Mouse (Mus musculus) lung, embryonic 15.5 days (tissue): ENCODE measurements around the gene Tmem161a. TPM values are rescaled to one million over a fixed set of nuclear protein-coding genes. Genes with fewer than 3 reads are reported as not detected.

ENCODE experiments used
- ATAC-seq: fragments of 200-750 bp; cut with Nextera tagmentation; 2 replicates; pipeline ENCODE4 v1.8.0; 2017; ENCODE audit warnings: moderate number of reproducible peaks, borderline replicate concordance; ENCODE audit not compliant: low FRiP score, low TSS enrichment; ENCODE audit errors: extremely low read depth
- H3K27ac ChIP-seq: fragments of 300-500 bp; sonication (generic); 2 replicates; pipeline ENCODE4 v1.5.1; 2015; ENCODE audit warnings: moderate library complexity, mild to moderate bottlenecking, inconsistent platforms
- H3K27me3 ChIP-seq: fragments of 300-500 bp; sonication (generic); 2 replicates; pipeline ENCODE4 v1.6.1; 2015; ENCODE audit warnings: inconsistent platforms
- H3K36me3 ChIP-seq: fragments of 300-500 bp; sonication (generic); 2 replicates; pipeline ENCODE4 v1.6.1; 2015; ENCODE audit warnings: inconsistent platforms
- H3K4me1 ChIP-seq: fragments of 300-500 bp; sonication (generic); 2 replicates; pipeline ENCODE4 v1.6.1; 2015; ENCODE audit warnings: inconsistent platforms
- H3K4me2 ChIP-seq: fragments of 300-500 bp; sonication (generic); 2 replicates; pipeline ENCODE4 v1.6.1; 2015; ENCODE audit warnings: inconsistent platforms, mild to moderate bottlenecking, moderate library complexity
- H3K4me3 ChIP-seq: fragments of 300-500 bp; sonication (generic); 2 replicates; pipeline ENCODE4 v1.5.1; 2015; ENCODE audit warnings: mild to moderate bottlenecking, inconsistent platforms
- H3K9ac ChIP-seq: fragments of 300-500 bp; sonication (generic); 2 replicates; pipeline ENCODE4 v1.6.1; 2015; ENCODE audit warnings: inconsistent platforms
- H3K9me3 ChIP-seq: fragments of 300-500 bp; sonication (generic); 2 replicates; pipeline ENCODE4 v1.6.1; 2016; ENCODE audit warnings: inconsistent platforms
- WGBS: fragments of 180-500 bp; shearing (Covaris S2); methylation state at CpG from one replicate; pipeline ENCODE4 v1.1.7; 2015; 5-methylcytosine and 5-hydroxymethylcytosine counted together
- polyA plus RNA-seq: library from polyadenylated mRNA; unstranded; fragments of >200 nt; fragmentation: Nextera tagmentation; extraction: Ambion mirVana; gene quantifications from 2 replicates; pipeline ENCODE4 v1.2.1, GENCODE M21; 2015

The Tmem161a gene
- polyA plus RNA-seq, 1 experiment from 2014 or later = 69.7 TPM

DNA sequence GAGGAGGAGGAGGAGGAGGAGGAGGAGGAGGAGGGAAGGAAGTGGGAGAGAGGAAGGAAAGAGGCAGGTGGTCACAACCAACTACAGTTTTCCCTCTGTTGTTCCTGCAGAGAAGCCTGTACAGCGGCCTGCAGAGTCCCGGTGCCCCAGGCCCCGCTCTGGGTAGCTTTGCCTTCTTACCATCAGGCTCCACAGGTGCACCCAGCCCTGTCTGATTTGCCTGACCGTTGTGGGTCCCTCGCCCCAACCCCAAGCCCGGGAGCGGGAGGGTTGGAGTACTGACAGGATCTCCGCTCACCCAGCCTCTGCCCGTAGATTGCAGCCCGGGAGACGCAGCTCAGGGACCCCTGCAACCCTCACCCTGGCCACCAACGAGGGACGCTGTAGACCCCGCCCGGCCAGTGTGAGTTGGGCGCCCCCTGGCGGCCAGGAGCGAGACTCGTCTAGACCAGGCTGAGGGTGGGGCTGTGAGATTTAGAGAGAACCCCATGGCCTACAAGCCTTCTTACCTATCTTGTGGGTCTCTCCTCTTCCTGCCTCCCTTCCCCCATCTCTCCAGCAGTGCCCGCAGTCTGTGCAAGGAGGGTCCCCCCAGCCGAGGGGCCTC, 5.5 kb upstream of the Tmem161a start:
- H3K4me1 ChIP-seq = peaks cover 6% of the 10 kb centered on the region
- H3K27ac ChIP-seq = no peak overlapping the region
- H3K27me3 ChIP-seq = peaks cover 22% of the 10 kb centered on the region
- peak; percentile 80 for ATAC-seq
- no peaks in the 10 kb centered on the region for H3K9me3 ChIP-seq
- H3K4me3 ChIP-seq = 0 out of 2 replicates have a peak overlapping the region, but pooled peaks have one; percentile 18
- peak overlapping the region; percentile 50 for H3K4me2 ChIP-seq
- WGBS = under 1% methylated on average over 21 of the region's 21 CpGs
- no peaks in the 10 kb centered on the region for H3K36me3 ChIP-seq
- H3K9ac ChIP-seq = 0 out of 2 replicates have a peak overlapping the region, but pooled peaks have one; percentile 17

DNA sequence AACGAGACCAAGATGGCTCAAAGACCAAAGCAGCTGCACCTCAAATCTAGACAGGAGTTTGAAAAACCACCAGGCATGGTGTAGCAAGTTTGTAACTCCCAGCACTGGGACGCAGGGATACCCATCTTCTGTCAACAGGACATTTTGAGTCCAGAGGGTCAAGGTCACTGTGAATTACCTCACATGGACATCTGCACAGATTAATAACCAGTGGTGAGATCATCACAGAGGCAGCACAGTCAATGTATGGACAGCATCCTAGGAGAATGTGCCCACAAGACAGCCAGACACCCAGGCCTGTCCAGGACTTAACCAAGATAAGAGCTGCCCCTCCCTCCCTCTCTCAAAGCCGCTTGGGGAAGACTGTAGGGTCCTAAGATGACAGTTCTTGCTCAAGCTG, 2.0 kb upstream of the Tmem161a start:
- no peak overlapping the region for H3K4me3 ChIP-seq
- H3K27ac ChIP-seq = no peak overlapping the region
- no peak for ATAC-seq
- no peaks in the 10 kb centered on the region for H3K36me3 ChIP-seq
- WGBS = 66% methylated on average over 3 of the region's 3 CpGs
- H3K4me1 ChIP-seq = peaks cover 22% of the 10 kb centered on the region
- H3K9ac ChIP-seq = no peak overlapping the region
- H3K27me3 ChIP-seq = peaks cover 14% of the 10 kb centered on the region
- no peak overlapping the region for H3K4me2 ChIP-seq
- H3K9me3 ChIP-seq = no peaks in the 10 kb centered on the region

DNA sequence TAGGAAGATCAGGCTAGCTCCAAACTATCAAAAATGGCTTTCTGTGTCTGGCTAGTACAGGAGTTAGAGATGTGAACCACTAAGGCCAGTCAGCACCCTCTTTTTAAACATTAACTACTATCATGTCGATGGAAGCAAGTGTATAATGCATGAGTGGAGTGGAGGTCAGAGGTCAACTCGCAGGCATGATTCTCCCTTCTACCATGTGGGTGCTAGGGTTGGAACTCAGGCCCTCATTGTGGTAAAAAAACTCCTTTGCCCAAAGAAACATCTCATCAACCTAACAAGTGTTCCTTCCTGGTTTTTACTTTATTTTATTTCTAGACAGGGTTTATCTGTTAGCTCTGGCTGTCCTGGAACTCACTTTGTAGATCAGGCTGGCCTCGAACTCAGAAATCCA, 1.4 kb upstream of the Tmem161a start:
- Histone ChIP-seq H3K4me2 (no peak overlapping the region), H3K9me3 (no peaks in the 10 kb centered on the region), H3K27me3 (peaks cover 7% of the 10 kb centered on the region; the same call in 1 of the 2 replicates), H3K4me1 (peaks cover 22% of the 10 kb centered on the region), H3K9ac (no peak overlapping the region), H3K36me3 (no peaks in the 10 kb centered on the region), H3K4me3 (no peak overlapping the region), H3K27ac (no peak overlapping the region)
- 68% methylated on average over 3 of the region's 3 CpGs for WGBS
- ATAC-seq = no peak

DNA sequence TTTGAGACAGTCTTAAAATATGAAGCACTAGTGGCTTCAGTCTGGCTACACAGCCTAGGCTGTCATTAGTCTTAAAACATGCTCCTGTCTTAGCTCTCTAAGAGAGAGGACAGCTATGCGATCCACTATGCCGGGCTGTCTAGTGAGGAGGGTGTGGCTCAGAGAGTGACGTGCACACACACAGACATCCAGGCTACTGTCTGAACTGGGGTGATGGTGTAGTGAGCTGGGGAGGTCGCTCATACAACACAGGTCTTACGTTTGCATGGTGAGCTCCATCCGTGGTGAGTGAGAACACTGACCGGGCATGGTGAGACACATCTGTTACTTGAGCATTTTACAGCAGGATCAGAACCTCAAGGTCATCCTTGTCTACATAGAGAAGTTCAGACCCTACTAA, 916 bp upstream of the Tmem161a start:
- no peak overlapping the region for H3K4me2 ChIP-seq
- no peak overlapping the region for H3K4me3 ChIP-seq
- peaks cover 22% of the 10 kb centered on the region for H3K4me1 ChIP-seq
- no peaks in the 10 kb centered on the region for H3K9me3 ChIP-seq
- peaks cover 3% of the 10 kb centered on the region; the same call in 1 of the 2 replicates for H3K27me3 ChIP-seq
- no peak overlapping the region for H3K27ac ChIP-seq
- H3K9ac ChIP-seq = no peak overlapping the region
- H3K36me3 ChIP-seq = no peaks in the 10 kb centered on the region
- ATAC-seq = no peak
- WGBS = 84% methylated on average over 7 of the region's 7 CpGs

DNA sequence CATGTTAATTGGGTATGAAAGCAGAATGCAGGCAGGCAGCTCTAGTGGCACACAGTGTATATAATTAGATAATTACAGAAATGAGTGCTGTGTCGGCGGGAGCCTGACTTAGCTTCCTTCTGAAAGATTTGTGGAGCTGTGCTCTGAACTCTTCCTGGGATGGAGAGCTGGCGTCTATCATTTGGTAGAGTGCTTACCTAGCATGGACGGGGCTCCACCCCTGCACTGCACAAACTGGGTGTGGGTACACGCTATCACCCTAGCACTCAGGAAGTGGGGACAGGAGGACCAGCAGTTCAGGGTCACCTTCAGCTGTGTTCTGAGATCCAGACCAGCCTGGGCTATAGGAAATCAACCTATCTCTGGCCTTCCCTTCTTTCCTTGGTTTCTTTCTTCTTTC, 1.2 kb downstream of the Tmem161a start:
- Histone ChIP-seq H3K27me3 (no peaks in the 10 kb centered on the region), H3K9ac (no peak overlapping the region), H3K4me3 (no peak overlapping the region; the same call in 1 of the 2 replicates), H3K27ac (no peak overlapping the region), H3K9me3 (no peaks in the 10 kb centered on the region), H3K4me1 (peaks cover 17% of the 10 kb centered on the region), H3K36me3 (peaks cover 9% of the 10 kb centered on the region; the same call in 1 of the 2 replicates), H3K4me2 (peak overlapping the region; percentile 56; the same call in 1 of the 2 replicates)
- 75% methylated on average over 5 of the region's 5 CpGs for WGBS
- no peak for ATAC-seq

DNA sequence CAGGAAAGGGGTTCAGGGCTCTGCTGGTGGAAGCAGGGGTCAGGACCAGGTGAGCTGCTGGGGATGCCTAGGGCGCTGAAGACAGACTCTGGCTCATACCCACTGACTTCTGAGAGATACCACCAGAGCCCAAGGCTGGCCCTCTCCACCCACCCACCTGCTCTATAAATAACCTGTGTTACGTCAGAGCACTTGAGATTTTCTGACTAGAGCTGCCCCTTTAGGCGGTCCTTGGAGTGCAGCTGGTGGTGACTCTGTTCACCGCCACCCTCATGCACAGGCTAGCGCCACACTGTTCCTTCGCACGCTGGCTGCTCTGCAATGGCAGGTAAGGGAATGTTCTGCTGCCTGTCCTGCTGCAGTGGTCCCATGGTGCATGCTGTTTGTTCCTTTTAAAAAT, 1.9 kb downstream of the Tmem161a start:
- 0 out of 2 replicates have a peak overlapping the region, but pooled peaks have one; percentile 13 for H3K4me2 ChIP-seq
- 57% methylated on average over 7 of the region's 7 CpGs for WGBS
- H3K27me3 ChIP-seq = no peaks in the 10 kb centered on the region
- H3K9me3 ChIP-seq = no peaks in the 10 kb centered on the region
- H3K36me3 ChIP-seq = peaks cover 14% of the 10 kb centered on the region; the same call in 1 of the 2 replicates
- 0 out of 2 replicates have a peak, but pooled peaks have one; percentile 3 for ATAC-seq
- H3K27ac ChIP-seq = no peak overlapping the region
- H3K4me3 ChIP-seq = no peak overlapping the region
- no peak overlapping the region for H3K9ac ChIP-seq
- H3K4me1 ChIP-seq = peaks cover 17% of the 10 kb centered on the region

DNA sequence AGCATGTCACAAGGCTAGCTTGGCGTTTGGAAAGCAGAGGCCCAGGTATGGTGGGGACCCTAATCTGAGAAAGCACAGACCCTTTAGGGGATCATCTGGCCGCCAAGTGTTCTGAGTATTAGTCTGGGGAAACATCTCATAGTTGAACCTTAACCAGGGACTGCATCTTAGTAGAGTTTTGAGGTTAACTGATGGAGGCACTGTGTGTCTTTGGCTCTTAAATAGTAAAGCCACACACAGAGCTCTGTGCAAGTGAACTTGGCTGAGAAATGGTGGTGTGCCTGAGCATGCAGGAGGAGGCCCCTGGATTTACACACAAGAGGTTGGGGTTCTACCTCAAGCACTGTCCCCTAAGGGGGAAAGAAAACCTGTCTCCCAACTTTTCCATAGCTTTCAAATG, 6.1 kb downstream of the Tmem161a start:
- 90% methylated on average over 2 of the region's 2 CpGs for WGBS
- Histone ChIP-seq H3K9me3 (no peaks in the 10 kb centered on the region), H3K27me3 (no peaks in the 10 kb centered on the region), H3K9ac (no peak overlapping the region), H3K36me3 (peaks cover 44% of the 10 kb centered on the region), H3K27ac (no peak overlapping the region), H3K4me1 (peaks cover 12% of the 10 kb centered on the region), H3K4me3 (no peak overlapping the region), H3K4me2 (no peak overlapping the region)
- no peak for ATAC-seq

DNA sequence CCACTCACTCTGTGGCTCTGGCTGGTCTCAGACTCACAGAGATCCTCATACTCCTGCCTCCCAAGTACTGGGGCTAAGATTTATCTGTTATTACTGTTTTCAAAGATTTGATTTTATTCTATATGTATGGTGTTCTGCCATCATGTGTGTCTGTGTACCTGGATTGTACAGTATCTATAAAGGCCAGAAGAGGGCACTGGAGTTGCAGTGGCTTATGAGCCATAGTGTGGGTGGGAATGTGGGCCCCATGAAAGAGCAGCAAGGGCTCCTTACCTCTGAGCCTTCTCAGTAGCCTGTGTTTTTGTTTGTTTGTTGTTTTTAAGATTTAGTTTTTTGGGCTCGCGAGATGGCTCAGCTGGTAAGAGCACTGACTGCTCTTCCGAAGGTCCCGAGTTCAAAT, 6.9 kb downstream of the Tmem161a start:
- no peak for ATAC-seq
- Histone ChIP-seq H3K27ac (no peak overlapping the region), H3K4me3 (no peak overlapping the region), H3K4me2 (no peak overlapping the region), H3K9me3 (no peaks in the 10 kb centered on the region), H3K4me1 (peaks cover 3% of the 10 kb centered on the region), H3K36me3 (peaks cover 46% of the 10 kb centered on the region), H3K27me3 (no peaks in the 10 kb centered on the region), H3K9ac (no peak overlapping the region)
- 97% methylated on average over 4 of the region's 4 CpGs for WGBS

DNA sequence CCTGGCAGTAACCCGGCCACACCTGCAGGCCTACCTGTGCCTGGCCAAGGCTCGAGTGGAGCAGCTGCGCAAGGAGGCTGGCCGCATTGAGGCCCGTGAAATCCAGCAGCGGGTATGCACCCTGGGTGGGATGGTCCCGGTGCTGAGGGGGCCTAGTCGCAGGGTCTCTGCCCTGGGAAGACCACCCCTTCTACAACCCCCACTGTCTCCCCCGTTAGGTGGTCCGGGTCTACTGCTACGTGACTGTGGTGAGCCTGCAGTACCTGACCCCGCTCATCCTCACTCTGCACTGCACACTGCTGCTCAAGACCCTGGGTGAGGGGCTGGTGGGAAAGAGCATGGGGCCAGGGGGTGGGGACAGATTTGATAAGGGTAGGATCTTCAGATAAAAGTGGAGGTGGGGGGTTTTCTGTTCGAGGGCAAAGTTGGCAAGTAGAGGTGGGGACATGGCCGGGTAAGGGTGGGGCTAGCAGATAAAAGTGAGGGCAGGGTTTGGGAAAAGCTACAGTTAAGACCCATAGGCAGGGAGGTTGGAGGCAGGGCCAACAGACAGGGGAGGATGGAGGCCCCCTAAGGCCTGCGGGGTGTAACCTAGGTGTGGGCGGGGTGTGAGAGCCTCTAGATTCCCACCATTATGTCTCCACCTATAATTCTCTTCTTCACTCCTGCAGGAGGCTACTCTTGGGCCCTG, 9.2 kb downstream of the Tmem161a start:
- H3K36me3 ChIP-seq = peaks cover 46% of the 10 kb centered on the region
- H3K9ac ChIP-seq = no peak overlapping the region
- H3K4me3 ChIP-seq = no peak overlapping the region
- H3K4me2 ChIP-seq = no peak overlapping the region
- H3K27ac ChIP-seq = no peak overlapping the region
- WGBS = 74% methylated on average over 16 of the region's 16 CpGs
- H3K9me3 ChIP-seq = no peaks in the 10 kb centered on the region
- H3K27me3 ChIP-seq = no peaks in the 10 kb centered on the region
- 0 out of 2 replicates have a peak, but pooled peaks have one; percentile 12 for ATAC-seq
- no peaks in the 10 kb centered on the region for H3K4me1 ChIP-seq

DNA sequence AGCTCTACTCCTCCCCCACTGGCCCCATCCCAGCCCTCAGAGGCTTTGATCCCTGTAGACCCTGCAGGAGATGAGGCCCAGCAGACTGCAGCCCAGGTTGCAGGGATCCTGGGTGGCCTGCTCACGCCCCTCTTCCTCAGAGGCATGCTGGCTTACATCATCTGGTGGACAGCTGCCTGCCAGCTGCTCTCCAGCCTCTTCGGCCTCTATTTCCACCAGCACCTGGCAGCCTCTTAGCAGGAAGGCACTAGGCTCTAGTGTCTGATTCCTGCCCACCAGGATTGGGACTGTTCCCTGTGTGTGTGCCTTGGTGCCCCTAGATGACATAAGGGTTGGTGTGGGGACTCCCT, 9.7 kb downstream of the Tmem161a start:
- Histone ChIP-seq H3K4me1 (no peaks in the 10 kb centered on the region), H3K9ac (no peak overlapping the region), H3K36me3 (peaks cover 44% of the 10 kb centered on the region), H3K27ac (no peak overlapping the region), H3K9me3 (no peaks in the 10 kb centered on the region), H3K27me3 (no peaks in the 10 kb centered on the region), H3K4me2 (no peak overlapping the region), H3K4me3 (no peak overlapping the region)
- ATAC-seq = 0 out of 2 replicates have a peak, but pooled peaks have one; percentile 19
- WGBS = 43% methylated on average over 2 of the region's 2 CpGs

DNA sequence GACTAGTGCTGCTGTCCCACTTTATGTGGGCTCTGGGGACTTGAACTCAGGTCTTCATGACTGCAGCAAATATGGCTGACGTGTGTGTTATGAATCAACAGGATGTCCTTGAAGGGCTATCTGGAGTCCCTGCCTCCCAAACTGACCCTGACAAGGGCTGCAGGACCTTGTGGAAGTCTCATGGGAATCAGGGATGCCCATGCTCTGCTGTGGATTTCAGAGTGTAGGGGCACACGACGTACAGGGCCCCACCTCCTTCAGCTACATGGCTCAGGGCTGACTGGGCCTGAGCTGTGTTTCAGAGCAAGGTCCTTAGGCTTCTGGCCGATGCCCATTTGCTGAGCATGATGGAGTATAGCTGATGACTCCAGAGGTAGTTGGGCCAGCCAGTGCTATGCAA, 11.0 kb downstream of the Tmem161a start:
- Histone ChIP-seq H3K4me2 (no peak overlapping the region), H3K9ac (no peak overlapping the region), H3K27me3 (no peaks in the 10 kb centered on the region), H3K27ac (no peak overlapping the region), H3K4me1 (no peaks in the 10 kb centered on the region), H3K9me3 (no peaks in the 10 kb centered on the region), H3K36me3 (peaks cover 38% of the 10 kb centered on the region), H3K4me3 (no peak overlapping the region)
- no peak for ATAC-seq
- 85% methylated on average over 4 of the region's 4 CpGs for WGBS

DNA sequence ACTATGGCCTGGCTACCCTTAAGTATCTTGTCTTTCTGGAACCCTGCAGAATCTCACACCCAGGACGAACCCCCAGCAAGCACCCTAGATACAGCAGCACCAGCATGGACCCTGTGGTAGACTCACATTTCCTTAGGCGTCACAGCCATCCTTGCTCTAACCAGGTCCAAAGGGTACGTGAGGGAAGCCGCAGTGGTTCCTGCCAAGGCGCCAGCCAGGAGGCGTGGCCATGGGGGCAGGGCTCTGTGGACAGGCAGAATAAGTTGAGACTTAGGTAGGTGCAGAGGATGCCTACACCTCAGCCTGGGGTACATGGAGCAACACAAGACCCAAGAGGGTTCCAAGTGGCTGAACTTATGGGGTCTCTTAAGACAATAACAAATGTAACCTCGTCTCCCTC, 16.6 kb downstream of the Tmem161a start:
- Histone ChIP-seq H3K9me3 (no peaks in the 10 kb centered on the region), H3K4me1 (no peaks in the 10 kb centered on the region), H3K27ac (no peak overlapping the region), H3K4me2 (no peak overlapping the region), H3K36me3 (no peaks in the 10 kb centered on the region), H3K27me3 (no peaks in the 10 kb centered on the region), H3K9ac (no peak overlapping the region), H3K4me3 (no peak overlapping the region)
- no peak for ATAC-seq
- 53% methylated on average over 7 of the region's 7 CpGs for WGBS
